In the genomic region with DNA sequence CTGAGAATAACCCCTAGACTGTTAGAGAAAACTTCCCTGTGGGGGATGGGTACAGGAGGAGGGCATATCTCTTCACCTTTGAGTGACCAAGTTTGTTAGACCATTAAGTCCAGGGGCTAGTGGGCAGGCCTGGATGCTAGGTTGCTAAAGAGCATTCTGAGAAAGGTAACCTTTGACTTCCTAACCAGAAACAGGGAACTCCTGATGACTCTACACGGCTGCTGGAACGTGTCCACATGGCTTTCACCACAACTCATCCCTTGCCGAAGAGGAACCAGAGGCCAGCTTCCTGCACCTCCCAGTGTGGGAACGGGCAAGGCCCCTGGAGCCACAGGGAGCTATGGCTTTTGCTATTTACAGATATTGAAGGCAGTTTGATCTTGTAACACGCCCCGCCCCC, we compare ENCODE assay signal across 13 mouse cellular contexts. TPM values are rescaled to one million over a fixed set of nuclear protein-coding genes. Genes with fewer than 3 reads are reported as not detected.
DNase-seq lines count a peak whose midpoint lies in the region; ATAC-seq and TF ChIP-seq lines count a peak whose summit lies in the region.
"Had no signal": no experiment of that assay in that cellular context is flagged by ENCODE, and none has a peak within 500 bp of the region (broad histone marks: within the 10 kb centered on the region; RNA-seq: fewer than 3 reads in every experiment).

No protein-coding gene starts in this region.

- no peak for TF ChIP-seq EP300 in stomach, postnatal 0 days (optimal IDR thresholded peaks at IDR 0.05)

- 65% methylated on average over 6 of the region's 6 CpGs for WGBS in heart, embryonic 10.5 days
- 82% methylated on average over 6 of the region's 6 CpGs for WGBS in neural tube, embryonic 12.5 days
- 84% methylated on average over 6 of the region's 6 CpGs for WGBS in neural tube, embryonic 15.5 days
- 64% methylated on average over 6 of the region's 6 CpGs for WGBS in kidney, embryonic 15.5 days
- WGBS in stomach, postnatal 0 days = 56% methylated on average over 6 of the region's 6 CpGs

- H3K4me1 ChIP-seq in heart, embryonic 10.5 days = peaks cover 24% of the 10 kb centered on the region
- 0 out of 2 replicates have a peak, but pooled peaks cover 4% of the 10 kb centered on the region for H3K4me1 ChIP-seq in neural tube, embryonic 12.5 days
- H3K4me1 ChIP-seq in neural tube, embryonic 15.5 days = peaks cover 10% of the 10 kb centered on the region
- peaks cover 30% of the 10 kb centered on the region for H3K4me1 ChIP-seq in kidney, embryonic 15.5 days
- peaks cover 2% of the 10 kb centered on the region; the same call in 1 of the 2 replicates for H3K4me1 ChIP-seq in stomach, postnatal 0 days (replicated peaks; ENCODE audit: control insufficient read depth, insufficient read depth)

- no peaks in the 10 kb centered on the region for H3K9me3 ChIP-seq in heart, embryonic 10.5 days
- no peaks in the 10 kb centered on the region for H3K9me3 ChIP-seq in neural tube, embryonic 12.5 days
- no peaks in the 10 kb centered on the region for H3K9me3 ChIP-seq in neural tube, embryonic 15.5 days (replicated peaks)
- H3K9me3 ChIP-seq in kidney, embryonic 15.5 days (replicated peaks) = no peaks in the 10 kb centered on the region
- H3K9me3 ChIP-seq in stomach, postnatal 0 days (ENCODE audit: control insufficient read depth, low read length) = no peaks in the 10 kb centered on the region
- H3K9me3 ChIP-seq: limb, embryonic 13.5 days had no signal

- no peak for TF ChIP-seq CTCF in stomach, postnatal 0 days (IDR thresholded peaks at IDR 0.05; ENCODE audit: low read depth)

- DNase-seq in heart, adult 18-20 months = peak; percentile 44 to 49
- DNase-seq in heart, embryonic 10.5 days (ENCODE audit: low spot score) = no peak
- no peak for DNase-seq in stomach, postnatal 0 days (ENCODE audit: low spot score)
- DNase-seq in gastrocnemius, postnatal 4 days (ENCODE audit: low spot score in 2 of 2) = no peak
- no peak for DNase-seq in left cerebral cortex, postnatal 14 days (ENCODE audit: low spot score in 2 of 2)
- DNase-seq: cerebellum, adult 11 months; gastrocnemius, postnatal 25 days; thymus, postnatal 25 days had no signal

- no peak overlapping the region for H3K4me2 ChIP-seq in neural tube, embryonic 12.5 days (replicated peaks)
- H3K4me2 ChIP-seq in neural tube, embryonic 15.5 days = no peak overlapping the region
- no peak overlapping the region for H3K4me2 ChIP-seq in kidney, embryonic 15.5 days
- H3K4me2 ChIP-seq in stomach, postnatal 0 days (replicated peaks; ENCODE audit: low read depth) = 0 out of 2 replicates have a peak overlapping the region, but pooled peaks have one; percentile 6
- H3K4me2 ChIP-seq: limb, embryonic 13.5 days had no signal

- peaks cover 35% of the 10 kb centered on the region for H3K36me3 ChIP-seq in heart, embryonic 10.5 days
- peaks cover 28% of the 10 kb centered on the region for H3K36me3 ChIP-seq in neural tube, embryonic 12.5 days
- 0 out of 2 replicates have a peak, but pooled peaks cover 5% of the 10 kb centered on the region for H3K36me3 ChIP-seq in neural tube, embryonic 15.5 days
- peaks cover 31% of the 10 kb centered on the region for H3K36me3 ChIP-seq in kidney, embryonic 15.5 days
- H3K36me3 ChIP-seq in stomach, postnatal 0 days (ENCODE audit: control insufficient read depth, insufficient read depth, low read length) = peaks cover 16% of the 10 kb centered on the region

- 0 out of 2 replicates have a peak, but pooled peaks have one; percentile 2 for ATAC-seq in neural tube, embryonic 12.5 days (ENCODE audit: low FRiP score, low read depth)
- no peak for ATAC-seq in neural tube, embryonic 15.5 days (ENCODE audit: low FRiP score)
- peak; percentile 49; the same call in 1 of the 2 replicates for ATAC-seq in kidney, embryonic 15.5 days (replicated peaks; ENCODE audit: low FRiP score)
- ATAC-seq in stomach, postnatal 0 days (ENCODE audit: low FRiP score, low TSS enrichment) = peak; percentile 33; the same call in 1 of the 2 replicates
- ATAC-seq: activated CD4-positive, CD25-positive, alpha-beta regulatory T cell, adult 4 months had no signal

- no peak overlapping the region for H3K4me3 ChIP-seq in heart, embryonic 10.5 days
- no peak overlapping the region for H3K4me3 ChIP-seq in neural tube, embryonic 12.5 days
- no peak overlapping the region for H3K4me3 ChIP-seq in neural tube, embryonic 15.5 days (replicated peaks)
- no peak overlapping the region for H3K4me3 ChIP-seq in kidney, embryonic 15.5 days (replicated peaks)
- no peak overlapping the region for H3K4me3 ChIP-seq in stomach, postnatal 0 days (ENCODE audit: low read depth, low read length)
- H3K4me3 ChIP-seq: limb, embryonic 13.5 days had no signal

- no peak overlapping the region for H3K27ac ChIP-seq in heart, embryonic 10.5 days
- H3K27ac ChIP-seq in neural tube, embryonic 12.5 days = no peak overlapping the region
- no peak overlapping the region for H3K27ac ChIP-seq in neural tube, embryonic 15.5 days (replicated peaks)
- peak overlapping the region; percentile 34; the same call in 1 of the 2 replicates for H3K27ac ChIP-seq in kidney, embryonic 15.5 days
- peak overlapping the region; percentile 24; the same call in 1 of the 2 replicates for H3K27ac ChIP-seq in stomach, postnatal 0 days (replicated peaks)
- H3K27ac ChIP-seq: limb, embryonic 13.5 days had no signal

- intact Hi-C loops in left cerebral cortex, postnatal 14 days (cut with DNase I) = loop anchor here (10.0 kb wide), 1 partner anchor 166 kb away; no protein-coding TSS in a partner anchor

- H3K9ac ChIP-seq in neural tube, embryonic 12.5 days = no peak overlapping the region
- H3K9ac ChIP-seq in neural tube, embryonic 15.5 days (replicated peaks) = no peak overlapping the region
- H3K9ac ChIP-seq in kidney, embryonic 15.5 days = no peak overlapping the region
- H3K9ac ChIP-seq in stomach, postnatal 0 days (ENCODE audit: low read length) = no peak overlapping the region
- H3K9ac ChIP-seq: limb, embryonic 13.5 days had no signal

- no peaks in the 10 kb centered on the region for H3K27me3 ChIP-seq in heart, embryonic 10.5 days (ENCODE audit: insufficient read depth, poor library complexity, severe bottlenecking)
- no peaks in the 10 kb centered on the region for H3K27me3 ChIP-seq in neural tube, embryonic 12.5 days (replicated peaks)
- H3K27me3 ChIP-seq in neural tube, embryonic 15.5 days (replicated peaks) = no peaks in the 10 kb centered on the region
- H3K27me3 ChIP-seq in kidney, embryonic 15.5 days = no peaks in the 10 kb centered on the region
- no peaks in the 10 kb centered on the region for H3K27me3 ChIP-seq in stomach, postnatal 0 days (ENCODE audit: control insufficient read depth, insufficient read depth, low read length)
- H3K27me3 ChIP-seq: limb, embryonic 13.5 days had no signal

RNA-seq across cellular contexts. Expression of gene Jag1, which starts 36.0 kb away (rescaled TPM):
- 1 to 10 TPM; 7.1 to 9.1 TPM for total RNA-seq in heart, adult 18-20 months (2021)
- 21.6 and 23.2 TPM in 2 replicates for polyA plus RNA-seq in heart, embryonic 10.5 days (2016; fragmentation: Nextera tagmentation; extraction: Ambion mirVana)
- 29.0 and 31.6 TPM in 2 replicates for polyA plus RNA-seq in neural tube, embryonic 12.5 days (2016; fragmentation: Nextera tagmentation; extraction: Ambion mirVana)
- polyA plus RNA-seq in neural tube, embryonic 15.5 days (2015; fragmentation: Nextera tagmentation; extraction: Ambion mirVana) = 7.5 and 9.3 TPM in 2 replicates
- 52.2 and 54.6 TPM in 2 replicates for polyA plus RNA-seq in kidney, embryonic 15.5 days (2015; fragmentation: Nextera tagmentation; extraction: Ambion mirVana)
- 8.2 and 8.8 TPM in 2 replicates for polyA plus RNA-seq in stomach, postnatal 0 days (2015; fragmentation: Nextera tagmentation; extraction: Ambion mirVana)
- total RNA-seq in gastrocnemius, postnatal 4 days (2021) = 10 to 100 TPM; 22.1 to 25.5 TPM
- 1 to 10 TPM; 6.0 to 6.5 TPM for total RNA-seq in left cerebral cortex, postnatal 14 days (2021)

Comparison
In these comparisons a context has a peak if more than half of its experiments do, and no peak if none do; other contexts are left out.
1. DNase-seq: peak in heart, adult 18-20 months (2 of 2); none in heart, embryonic 10.5 days (single experiment), stomach, postnatal 0 days (single experiment), gastrocnemius, postnatal 4 days (0 of 2) and left cerebral cortex, postnatal 14 days (0 of 2).
2. H3K27ac ChIP-seq: peak in kidney, embryonic 15.5 days (single experiment) and stomach, postnatal 0 days (single experiment); none in heart, embryonic 10.5 days (single experiment), neural tube, embryonic 12.5 days (single experiment) and neural tube, embryonic 15.5 days (single experiment).